Mouse (Mus musculus) mouse embryonic stem cell (cell line): ENCODE results near the gene Olfr1469.
"Not testable (repeated sequence)": the region's sequence is repeated elsewhere in the genome, so short reads cannot be mapped to it uniquely, and the experiment has no call there.

Source experiments
- in situ Hi-C, 2 experiments: fragments of 300-500 bp; cut with MboI; formaldehyde crosslinking; loops; 1 replicate in 1 of 2; 3 replicates in 1 of 2; pipeline ENCODE4 v1.14.3; 2019 to 2020; ENCODE audit warnings: low sequenced_read_pairs in 2 of 2, low pct_unique_long_range_greater_than_20kb in 1 of 2, mixed read lengths in 1 of 2; ENCODE audit not compliant: unreplicated experiment in 1 of 2

Gene Olfr1469

GRCm38 (mm10) chr19:13407549-13407948 is at the start of gene Olfr1469:
TSS of gene Olfr1469 (plus strand) at chr19:13407849.
- in situ Hi-C loops: no loop called here

- in situ Hi-C loops: no loop called here
These were observed 45.7 kb upstream of the Olfr1469 start, which contains the start of gene Olfr1467 for GRCm38 (mm10) chr19:13361936-13362335. TSS of gene Olfr1467 (plus strand) at chr19:13362236.

GRCm38 (mm10) chr19:13443109-13443508 is 35.5 kb downstream of the Olfr1469 start, which contains the start of gene Olfr1471:
TSS of gene Olfr1471 (plus strand) at chr19:13443409.
- in situ Hi-C loops: not testable (repeated sequence)

- in situ Hi-C loops: no loop called here
These were observed 48.3 kb downstream of the Olfr1469 start, which contains the start of gene Olfr1472 for GRCm38 (mm10) chr19:13455986-13456385. TSS of gene Olfr1472 (minus strand) at chr19:13456086.
